Mouse (Mus musculus) CD4-positive, CD25-positive, alpha-beta regulatory T cell, adult 9 weeks (primary cell): ENCODE results near the gene Smc1a. TPM values are rescaled to one million over a fixed set of nuclear protein-coding genes. Genes with fewer than 3 reads are reported as not detected.

Experiments
- polyA plus RNA-seq: library from polyadenylated mRNA; unstranded; fragments of 100-300 nt; shearing (Covaris generic); gene quantifications from one replicate; pipeline ENCODE4 v1.2.1, GENCODE M21; 2017

The Smc1a gene
- polyA plus RNA-seq = 105 TPM

DNA sequence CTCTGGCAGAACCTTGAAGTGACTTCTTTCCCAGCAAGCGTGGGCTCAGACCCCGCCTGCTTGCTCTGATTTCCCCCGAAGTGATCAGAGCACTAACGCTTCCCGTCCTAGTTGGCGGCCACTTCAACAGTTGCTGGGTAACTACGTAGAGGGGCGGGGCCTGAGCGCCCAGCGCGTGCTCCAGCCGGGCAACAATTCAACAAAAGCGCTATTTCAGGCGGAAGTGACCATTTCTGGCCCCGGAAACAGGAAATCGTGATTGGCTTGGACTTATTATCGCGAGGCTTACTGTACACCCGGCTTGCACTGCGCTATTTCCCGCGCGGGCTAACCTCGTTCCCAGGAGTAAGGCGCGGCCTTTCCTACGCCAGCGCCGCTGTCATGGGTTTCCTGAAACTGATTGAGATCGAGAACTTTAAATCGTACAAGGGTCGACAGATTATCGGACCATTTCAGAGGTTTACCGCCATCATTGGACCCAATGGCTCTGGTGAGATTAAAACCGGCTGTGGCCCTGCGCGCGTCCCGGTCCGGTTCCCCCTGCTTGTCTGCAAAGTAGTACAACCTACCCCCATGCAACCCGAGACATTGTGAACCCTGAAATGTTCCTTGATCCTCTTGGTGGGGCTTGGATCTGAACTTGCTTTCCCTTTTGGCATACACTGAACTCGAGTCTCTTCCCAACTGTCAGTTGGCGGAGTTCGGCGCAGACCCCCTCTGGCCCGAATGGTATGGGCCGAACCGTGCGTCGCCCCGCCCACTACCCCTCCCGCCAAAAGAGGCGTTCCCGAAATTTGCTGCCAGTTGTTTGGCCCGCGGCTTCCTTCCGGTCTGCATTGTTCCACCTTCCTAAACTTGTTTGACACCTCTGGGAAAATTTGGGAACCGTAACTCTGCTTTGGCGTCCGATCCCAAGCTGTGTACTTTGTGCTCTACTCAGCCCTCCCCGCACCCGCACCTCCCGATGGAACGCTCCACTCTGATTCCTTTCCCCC is at the start of gene Smc1a, which contains the start of gene Ribc1:
TSS of gene Smc1a (plus strand) at position 278 of the 995 bp plus-strand sequence.
TSS of gene Ribc1 (minus strand) at position 145 of the 995 bp plus-strand sequence.

DNA sequence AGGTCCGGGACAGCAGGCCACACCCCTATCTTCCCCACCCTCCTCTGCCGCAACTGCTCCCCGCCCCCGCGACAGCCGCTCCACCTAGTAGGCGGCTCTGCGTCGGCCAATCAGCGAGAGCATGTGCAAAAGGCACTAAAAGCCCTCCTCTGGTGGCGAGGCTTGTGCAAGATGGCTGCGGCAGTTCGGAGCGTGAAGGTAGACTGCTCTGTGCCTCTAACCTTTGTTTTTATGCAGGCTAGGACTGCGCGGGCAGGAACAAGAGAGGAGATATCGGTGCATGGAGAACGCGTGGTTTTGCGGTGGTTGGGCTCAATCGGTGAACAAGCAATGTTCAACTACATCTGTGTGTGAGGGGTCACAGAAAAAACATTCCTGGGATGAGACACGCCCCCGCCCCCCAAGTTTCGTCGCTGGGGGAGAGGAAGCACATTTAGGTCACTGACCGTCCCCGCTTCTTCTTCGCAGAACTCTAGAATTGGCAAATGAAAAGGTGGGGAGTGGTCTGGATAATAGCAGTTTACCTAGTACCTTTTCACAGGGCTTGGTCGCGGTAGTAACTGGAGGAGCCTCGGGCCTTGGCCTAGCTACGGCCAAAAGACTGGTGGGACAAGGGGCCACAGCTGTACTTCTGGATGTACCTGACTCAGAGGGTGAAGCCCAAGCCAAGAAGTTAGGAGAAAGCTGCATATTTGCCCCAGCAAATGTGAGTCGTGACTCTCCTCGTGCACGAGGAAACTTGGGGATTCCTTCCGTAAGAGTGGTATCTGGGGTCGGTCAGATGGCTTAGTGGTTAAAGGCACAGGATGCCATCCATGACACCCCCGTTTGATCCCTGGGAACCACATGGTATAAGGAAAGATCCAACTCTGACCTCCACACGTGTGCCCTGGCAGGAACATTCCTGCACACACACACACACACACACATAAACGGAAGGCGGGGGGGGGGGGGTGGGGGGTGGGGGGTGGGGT is 14.2 kb upstream of the Smc1a start, which contains the start of gene Hsd17b10:
TSS of gene Hsd17b10 (plus strand) at position 109 of the 974 bp plus-strand sequence.

Other genes with a start within 250 kb of the Smc1a start
- 59.0 TPM for gene Huwe1, start 215.6 kb upstream of the Smc1a start, polyA plus RNA-seq
- gene Hsd17b10, start 14.6 kb upstream of the Smc1a start, polyA plus RNA-seq = 121 TPM
- 1.6 TPM for gene Ribc1, start 133 bp upstream of the Smc1a start, polyA plus RNA-seq
- gene Iqsec2, start 127.8 kb downstream of the Smc1a start, polyA plus RNA-seq = not detected
- 52.8 TPM for gene Kdm5c, start 216.6 kb downstream of the Smc1a start, polyA plus RNA-seq